Mouse (Mus musculus) liver, postnatal 0 days (tissue): ENCODE measurements around the gene Ociad1. TPM values are rescaled to one million over a fixed set of nuclear protein-coding genes. Genes with fewer than 3 reads are reported as not detected.
"Not testable (repeated sequence)": the region's sequence is repeated elsewhere in the genome, so short reads cannot be mapped to it uniquely, and the experiment has no call there.

Experiments
- ATAC-seq: fragments of 200-750 bp; cut with Nextera tagmentation; 2 replicates; pipeline ENCODE4 v1.8.0; 2017; ENCODE audit warnings: mild to moderate bottlenecking, moderate library complexity
- DNase-seq: peaks from one replicate; pipeline ENCODE4 v3.0.0-alpha.2; 2016
- H3K27ac ChIP-seq: fragments of 300-500 bp; sonication (generic); 2 replicates; pipeline ENCODE4 v1.5.1; 2014; ENCODE audit warnings: antibody characterized with exemption, moderate library complexity, mild to moderate bottlenecking, low read depth
- H3K27me3 ChIP-seq: fragments of 300-500 bp; sonication (generic); 2 replicates; pipeline ENCODE4 v1.6.1; 2014; ENCODE audit warnings: low read length, control low read depth, mixed read lengths; ENCODE audit not compliant: insufficient read depth
- H3K36me3 ChIP-seq: fragments of 300-500 bp; sonication (generic); replicated peaks from 2 replicates; pipeline ENCODE4 v1.6.1; 2014; ENCODE audit warnings: mild to moderate bottlenecking, control low read depth, low read length, moderate library complexity, mixed read lengths; ENCODE audit not compliant: insufficient read depth
- H3K4me1 ChIP-seq: fragments of 300-500 bp; sonication (generic); 2 replicates; pipeline ENCODE4 v1.6.1; 2014; ENCODE audit warnings: antibody characterized with exemption, mild to moderate bottlenecking, control low read depth; ENCODE audit not compliant: insufficient read depth
- H3K4me2 ChIP-seq: fragments of 300-500 bp; sonication (generic); 2 replicates; pipeline ENCODE4 v1.6.1; 2014; ENCODE audit warnings: low read depth, mild to moderate bottlenecking, low read length, moderate library complexity, mixed read lengths
- H3K4me3 ChIP-seq: fragments of 300-500 bp; sonication (generic); 2 replicates; pipeline ENCODE4 v1.5.1; 2014; ENCODE audit warnings: low read depth, low read length
- H3K9ac ChIP-seq: fragments of 300-500 bp; sonication (generic); replicated peaks from 2 replicates; pipeline ENCODE4 v1.6.1; 2014; ENCODE audit warnings: mild to moderate bottlenecking, moderate library complexity
- H3K9me3 ChIP-seq: fragments of 300-500 bp; sonication (generic); 2 replicates; pipeline ENCODE4 v1.6.1; 2016; ENCODE audit warnings: mild to moderate bottlenecking, control low read depth, low read length, mixed read lengths
- CTCF ChIP-seq: sonication (generic); IDR thresholded peaks from 2 replicates; pipeline ENCODE4 v1.5.1; 2016; ENCODE audit warnings: antibody characterized with exemption, low read depth
- EP300 ChIP-seq: IDR thresholded peaks from 2 replicates; pipeline ENCODE4 v1.6.1; 2016; ENCODE audit warnings: antibody characterized with exemption, low read depth, mild to moderate bottlenecking
- WGBS: fragments of 180-500 bp; shearing (Covaris S2); extraction: QIAGEN DNeasy Blood & Tissue Kit; methylation state at CpG from one replicate; pipeline ENCODE4 v1.1.7; 2014; ENCODE audit not compliant: insufficient replicate concordance; 5-methylcytosine and 5-hydroxymethylcytosine counted together
- polyA plus RNA-seq: library from polyadenylated mRNA; unstranded; fragments of >200 nt; fragmentation: Nextera tagmentation; extraction: Ambion mirVana; gene quantifications from 2 replicates; pipeline ENCODE4 v1.2.1, GENCODE M21; 2015

Ociad1 gene
- polyA plus RNA-seq, 1 experiment from 2014 or later, result 98.7 TPM

DNA sequence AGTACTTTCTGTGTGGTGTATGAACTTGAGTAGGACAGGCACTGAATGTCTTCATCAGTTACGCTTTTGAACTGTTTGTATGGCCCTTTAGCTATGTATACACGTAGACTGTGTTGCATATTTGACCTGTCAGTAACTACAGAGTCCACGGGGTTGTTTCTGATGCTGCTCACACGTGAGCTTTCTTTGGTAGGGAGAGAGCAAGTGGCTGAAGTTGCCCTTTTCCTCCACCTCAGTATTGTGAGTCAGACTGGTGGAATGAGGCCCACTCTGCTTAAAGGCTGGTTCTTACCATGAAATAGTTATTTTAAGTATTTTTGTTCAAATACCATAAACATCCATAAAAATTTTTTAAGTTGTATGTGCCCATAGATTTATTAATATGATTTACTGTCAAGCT lies 16.9 kb downstream of the Ociad1 start:
- H3K4me1 ChIP-seq, result peaks cover 3% of the 10 kb centered on the region; the same call in 1 of the 2 replicates
- H3K27me3 ChIP-seq, result no peaks in the 10 kb centered on the region
- peaks cover 81% of the 10 kb centered on the region for H3K36me3 ChIP-seq
- no peak overlapping the region for H3K4me2 ChIP-seq
- no peaks in the 10 kb centered on the region for H3K9me3 ChIP-seq
- TF ChIP-seq EP300 (no peak), CTCF (no peak)
- H3K27ac ChIP-seq, result no peak overlapping the region
- DNase-seq, result no peak
- H3K4me3 ChIP-seq, result no peak overlapping the region
- no peak overlapping the region for H3K9ac ChIP-seq
- 85% methylated on average over 4 of the region's 4 CpGs for WGBS
- no peak for ATAC-seq

DNA sequence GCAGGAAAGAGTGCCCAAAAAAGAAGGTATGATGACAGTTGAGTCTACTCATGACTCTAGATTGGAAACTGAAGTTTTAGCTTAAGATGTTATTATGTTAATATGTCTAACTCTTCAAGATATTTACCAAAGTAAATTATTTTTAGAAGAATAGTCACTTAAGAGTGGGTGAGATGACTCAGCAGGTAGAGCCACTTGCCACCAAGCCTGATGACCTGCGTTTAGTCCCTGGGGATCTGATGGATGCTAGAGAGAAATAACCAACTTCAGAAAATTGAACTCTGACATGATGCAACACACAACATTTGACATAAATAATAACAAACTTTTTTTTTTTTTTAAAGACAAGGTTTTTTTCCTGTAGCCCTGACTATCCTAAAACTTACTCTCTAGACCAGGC lies 17.8 kb downstream of the Ociad1 start:
- ATAC-seq (no peak), DNase-seq (no peak)
- Histone ChIP-seq H3K4me2 (no peak overlapping the region), H3K27ac (peak overlapping the region; percentile 49), H3K9ac (no peak overlapping the region), H3K4me3 (no peak overlapping the region), H3K4me1 (peaks cover 3% of the 10 kb centered on the region; the same call in 1 of the 2 replicates), H3K36me3 (peaks cover 79% of the 10 kb centered on the region), H3K27me3 (no peaks in the 10 kb centered on the region), H3K9me3 (no peaks in the 10 kb centered on the region)
- 58% methylated on average over 1 of the region's 1 CpGs for WGBS
- no peak for TF ChIP-seq EP300
- no peak for TF ChIP-seq CTCF

DNA sequence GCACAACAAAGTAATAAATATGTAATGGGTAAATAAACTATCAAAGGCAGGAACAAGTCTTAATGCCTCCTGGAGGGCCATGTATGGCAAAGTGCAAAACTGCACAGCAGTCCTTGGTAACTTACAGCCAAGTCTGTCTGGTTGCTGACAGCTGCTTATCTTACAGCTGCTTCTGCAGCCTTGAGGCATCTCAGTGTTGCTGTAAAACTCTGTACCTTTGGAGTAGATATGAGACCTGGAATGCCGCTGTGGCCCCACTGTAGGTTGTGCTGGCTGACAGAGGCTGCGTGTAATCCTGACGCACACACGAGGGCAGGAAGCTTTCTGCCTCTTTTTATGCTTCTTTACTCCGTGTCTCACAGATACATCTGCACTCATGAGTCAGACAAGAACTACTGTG lies 18.9 kb downstream of the Ociad1 start:
- DNase-seq, result peak; percentile 61
- Histone ChIP-seq H3K4me3 (no peak overlapping the region), H3K9me3 (no peaks in the 10 kb centered on the region), H3K4me2 (no peak overlapping the region), H3K27ac (peak overlapping the region; percentile 13), H3K27me3 (no peaks in the 10 kb centered on the region), H3K9ac (no peak overlapping the region), H3K4me1 (peaks cover 3% of the 10 kb centered on the region; the same call in 1 of the 2 replicates), H3K36me3 (peaks cover 79% of the 10 kb centered on the region)
- peak; percentile 98 for ATAC-seq
- TF ChIP-seq EP300 (peak; percentile 92), CTCF (0 out of 2 replicates have a peak, but pooled peaks have one; percentile 9)
- WGBS, result 62% methylated on average over 5 of the region's 5 CpGs

DNA sequence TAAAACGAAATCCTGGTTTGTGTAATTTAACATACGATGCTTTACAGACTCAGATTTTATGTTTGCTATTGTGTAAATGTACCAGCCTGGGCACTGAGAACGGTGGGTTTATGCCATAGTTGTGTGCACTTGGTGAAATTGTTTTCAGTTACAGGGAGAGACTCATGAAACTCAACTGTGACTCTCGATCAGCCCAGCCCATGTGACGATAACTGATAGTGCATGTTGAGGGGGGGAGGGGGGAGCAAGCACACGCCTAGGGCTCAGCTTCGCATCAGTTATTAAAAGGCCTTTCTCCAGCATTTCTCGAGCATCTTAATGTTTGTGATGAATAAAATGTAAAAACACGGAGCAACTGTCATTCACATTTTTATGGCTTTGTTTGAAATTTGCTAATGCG lies 21.0 kb downstream of the Ociad1 start:
- WGBS, result 72% methylated on average over 10 of the region's 10 CpGs
- Histone ChIP-seq H3K4me2 (no peak overlapping the region), H3K27me3 (no peaks in the 10 kb centered on the region), H3K9me3 (no peaks in the 10 kb centered on the region), H3K36me3 (peaks cover 66% of the 10 kb centered on the region), H3K9ac (no peak overlapping the region), H3K4me3 (no peak overlapping the region), H3K4me1 (peaks cover 3% of the 10 kb centered on the region; the same call in 1 of the 2 replicates), H3K27ac (0 out of 2 replicates have a peak overlapping the region, but pooled peaks have one; percentile 0)
- ATAC-seq (no peak), DNase-seq (peak; percentile 35)
- TF ChIP-seq EP300, result peak; percentile 82
- TF ChIP-seq CTCF, result no peak

DNA sequence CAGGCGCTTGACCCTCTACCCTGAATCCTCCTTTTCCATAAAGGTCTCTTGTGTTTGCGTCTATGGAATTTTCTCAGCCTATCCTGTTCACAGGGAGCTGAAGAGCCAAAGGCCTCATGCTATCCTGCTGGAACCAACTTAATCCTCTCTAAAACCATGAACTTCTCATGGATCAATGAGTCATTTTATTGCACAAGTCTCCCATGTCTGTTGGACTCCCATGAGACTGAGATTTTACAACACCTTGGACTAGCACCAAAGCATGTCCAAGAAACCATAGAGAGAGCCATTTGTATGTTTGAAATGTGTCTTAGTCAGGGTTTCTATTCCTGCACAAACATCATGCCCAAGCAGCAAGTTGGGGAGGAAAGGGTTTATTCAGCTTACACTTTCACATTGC lies 22.1 kb downstream of the Ociad1 start:
- TF ChIP-seq EP300 (no peak), CTCF (no peak)

DNA sequence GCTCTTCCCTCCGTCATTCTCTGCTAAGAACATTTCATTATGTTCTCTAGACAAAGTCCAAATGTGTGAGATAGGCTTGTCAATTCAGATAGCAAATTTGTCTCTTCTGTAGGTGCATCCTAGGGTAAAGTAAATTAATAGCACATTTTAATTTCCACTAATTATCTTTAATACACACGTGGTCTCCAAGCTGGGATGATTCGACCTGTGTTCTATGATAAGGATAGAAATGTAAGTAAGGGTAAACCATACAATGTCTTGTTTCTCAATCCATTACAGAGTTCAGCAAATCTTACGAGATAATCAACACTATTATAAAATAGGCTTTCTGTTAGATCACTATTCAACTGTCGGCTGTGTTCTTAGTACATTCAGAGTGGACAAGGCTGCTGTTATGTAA lies 26.7 kb downstream of the Ociad1 start:
- Histone ChIP-seq H3K9ac (no peak overlapping the region), H3K4me3 (no peak overlapping the region), H3K4me1 (no peaks in the 10 kb centered on the region; the same call in 1 of the 2 replicates), H3K36me3 (peaks cover 23% of the 10 kb centered on the region), H3K9me3 (no peaks in the 10 kb centered on the region), H3K4me2 (no peak overlapping the region), H3K27ac (no peak overlapping the region), H3K27me3 (no peaks in the 10 kb centered on the region)
- DNase-seq (no peak), ATAC-seq (no peak)
- no peak for TF ChIP-seq EP300
- TF ChIP-seq CTCF, result no peak
- 73% methylated on average over 5 of the region's 5 CpGs for WGBS

More for the DNA sequence above, 22.1 kb downstream of the Ociad1 start:
- H3K27me3 ChIP-seq, result no peaks in the 10 kb centered on the region
- 93% methylated on average over 2 of the region's 2 CpGs for WGBS
- H3K4me3 ChIP-seq, result no peak overlapping the region
- ATAC-seq (no peak), DNase-seq (no peak)
- no peak overlapping the region for H3K27ac ChIP-seq
- no peaks in the 10 kb centered on the region for H3K9me3 ChIP-seq
- H3K4me1 ChIP-seq, result peaks cover 3% of the 10 kb centered on the region; the same call in 1 of the 2 replicates
- H3K9ac ChIP-seq, result no peak overlapping the region
- H3K36me3 ChIP-seq, result peaks cover 60% of the 10 kb centered on the region
- H3K4me2 ChIP-seq, result no peak overlapping the region

DNA sequence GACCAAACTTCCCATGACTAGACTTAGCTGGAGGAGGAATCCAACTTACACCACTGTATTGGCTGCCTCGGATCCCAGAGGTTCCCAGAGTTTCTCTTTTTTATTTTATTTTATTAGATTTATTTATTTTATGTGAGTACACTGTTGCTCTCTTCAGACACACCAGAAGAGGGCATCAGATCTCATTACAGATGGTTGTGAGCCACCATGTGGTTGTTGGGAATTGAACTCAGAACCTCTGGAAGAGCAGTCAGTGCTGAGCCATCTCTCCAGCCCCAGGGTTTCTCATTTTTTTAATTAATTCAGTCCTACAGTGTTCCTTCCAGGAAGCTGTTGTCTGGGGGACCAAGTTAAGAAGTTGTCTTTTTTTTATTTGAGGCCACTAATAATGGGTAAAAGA lies 30.1 kb downstream of the Ociad1 start:
- H3K27ac ChIP-seq, H3K9me3 ChIP-seq, ATAC-seq, H3K4me3 ChIP-seq, H3K27me3 ChIP-seq, H3K4me2 ChIP-seq, DNase-seq, H3K36me3 ChIP-seq, H3K4me1 ChIP-seq, H3K9ac ChIP-seq: not testable (repeated sequence)
- WGBS, result 84% methylated on average over 1 of the region's 1 CpGs
